Mouse (Mus musculus) erythroid progenitor cell, adult 5-6 weeks (primary cell): ENCODE measurements around the gene Unc5b. TPM values are rescaled to one million over a fixed set of nuclear protein-coding genes. Genes with fewer than 3 reads are reported as not detected.
A peak's percentile ranks its signal among the peaks of the same experiment; 100 is the strongest.
"Not testable (repeated sequence)": the region's sequence is repeated elsewhere in the genome, so short reads cannot be mapped to it uniquely, and the experiment has no call there.

Experiments
- ATAC-seq: replicated peaks from 2 replicates; pipeline ENCODE4 v1.8.0; 2016; ENCODE audit warnings: moderate number of reproducible peaks, mild to moderate bottlenecking, moderate TSS enrichment, inconsistent platforms; ENCODE audit not compliant: poor library complexity, low FRiP score, severe bottlenecking
- total RNA-seq, 2 experiments: library from RNA; stranded (forward) in 1 of 2; stranded (reverse) in 1 of 2; fragments of 150-400 nt in 1 of 2; fragments of 186-747, 209-891 nt in 1 of 2; gene quantifications; 2 replicates each; pipeline versions ENCODE4 v1.2.3 to v1.2.4; 2015 to 2017; ENCODE audit warnings: low replicate concordance in 2 of 2

Gene Unc5b
- not detected in 2 replicates for total RNA-seq (2015; ENCODE audit: low replicate concordance)
- not detected in 2 replicates for total RNA-seq (2017; ENCODE audit: low replicate concordance)

- no peak for ATAC-seq
Observed at GRCm38 (mm10) chr10:60831379-60831778, at the start of gene Unc5b. Unc5b (minus strand) TSS chr10:60831581.

DNA sequence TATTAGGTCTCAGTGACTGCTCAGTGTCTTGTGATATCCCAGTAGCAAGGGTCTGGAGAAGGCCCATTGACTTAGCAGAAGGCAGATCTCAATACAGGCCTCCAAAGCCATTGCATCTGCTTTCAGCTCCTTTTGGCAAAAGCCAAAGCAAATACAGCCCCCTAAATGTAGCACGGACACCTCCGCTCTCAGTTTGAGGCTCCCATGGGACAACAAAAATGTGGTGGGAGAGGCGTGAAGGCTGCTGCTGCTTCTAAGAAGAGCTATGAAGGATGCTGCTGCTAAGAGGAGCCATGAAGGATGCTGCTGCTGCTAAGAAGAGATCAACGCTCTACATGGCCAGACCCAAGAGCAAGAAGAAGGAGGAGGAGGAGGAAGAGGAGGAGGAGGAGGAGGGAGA lies 48.4 kb upstream of the Unc5b start:
- ATAC-seq: no peak

- ATAC-seq: 0 out of 2 replicates have a peak, but pooled peaks have one; percentile 25
Observed at GRCm38 (mm10) chr10:60877075-60877474, 45.7 kb upstream of the Unc5b start.

DNA sequence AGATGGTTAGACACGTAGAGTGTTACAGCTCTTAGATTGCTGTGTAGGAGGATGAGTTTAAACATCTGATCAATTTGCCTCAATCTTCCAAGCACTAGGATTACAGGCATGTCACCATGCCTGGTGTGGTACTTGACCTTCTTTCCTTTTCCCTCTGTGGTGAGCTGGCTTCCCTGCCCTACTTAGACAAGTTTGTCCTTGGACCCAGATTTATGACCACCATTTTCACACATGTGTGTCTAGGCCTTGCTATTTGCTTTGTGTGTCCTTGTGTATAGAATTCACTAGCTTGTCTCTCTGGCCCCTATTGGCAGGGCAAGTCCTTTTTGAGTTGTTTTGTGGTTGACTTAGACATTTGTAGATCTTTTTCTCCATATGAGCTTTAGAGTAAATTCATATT lies 43.6 kb upstream of the Unc5b start:
- no peak for ATAC-seq

- no peak for ATAC-seq
Observed at GRCm38 (mm10) chr10:60863318-60863717, 31.9 kb upstream of the Unc5b start.

DNA sequence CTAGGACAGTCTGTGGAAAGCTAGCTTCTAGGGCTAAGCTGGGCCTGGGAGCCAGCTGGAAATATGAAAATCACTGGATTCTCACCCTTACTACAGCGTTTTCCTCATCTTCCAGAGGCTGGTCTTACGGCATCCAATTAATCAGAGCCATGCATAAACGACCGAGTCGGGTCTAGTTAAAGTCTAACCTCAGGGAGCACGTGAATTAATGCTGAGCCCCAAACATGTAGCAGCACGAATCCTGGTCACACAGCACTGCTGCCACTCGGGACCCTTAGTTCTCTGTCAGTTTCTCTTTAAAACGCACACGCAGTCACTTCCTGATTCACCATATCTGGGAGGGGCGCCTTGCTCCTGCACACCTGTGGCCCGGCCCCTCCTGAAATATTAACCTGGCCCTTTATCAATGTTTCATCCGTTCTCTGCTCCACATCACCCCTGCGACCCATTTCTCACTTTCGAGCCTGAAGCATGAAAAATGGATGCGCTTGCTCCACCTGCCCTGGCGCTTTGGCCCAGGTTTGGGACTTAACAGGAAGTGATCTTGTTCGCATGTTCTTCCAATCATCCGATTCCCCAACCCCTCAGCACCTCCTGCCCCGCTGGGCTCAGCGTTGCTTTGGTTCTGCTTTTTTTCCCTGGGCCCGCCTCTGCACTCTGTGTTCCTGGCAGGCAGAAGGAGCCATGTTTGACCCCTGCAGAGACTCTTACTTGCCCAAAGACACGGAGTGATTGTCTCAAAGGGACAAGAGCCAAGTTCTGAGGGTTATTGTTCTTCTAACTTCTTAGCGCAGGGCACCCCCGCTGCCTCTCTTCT lies 31.3 kb upstream of the Unc5b start:
- ATAC-seq: no peak

DNA sequence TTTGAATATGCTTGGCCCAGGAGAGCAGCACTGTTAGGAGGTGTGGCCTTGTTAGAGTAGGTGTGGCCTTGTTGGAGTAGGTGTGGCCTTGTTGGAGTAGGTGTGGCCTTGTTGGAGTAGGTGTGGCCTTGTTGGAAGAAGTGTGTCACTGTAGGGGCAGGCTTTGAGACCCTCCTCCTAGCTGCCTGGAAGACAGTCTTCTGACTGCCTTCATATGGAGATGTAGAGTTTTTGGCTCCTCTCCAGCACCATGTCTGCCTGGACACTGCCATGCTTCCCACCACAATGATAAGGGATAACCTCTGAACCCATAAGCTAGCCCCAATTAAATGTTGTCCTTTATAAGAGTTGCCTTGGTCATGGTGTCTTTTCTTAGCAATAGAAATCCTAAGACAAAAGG lies 13.9 kb upstream of the Unc5b start:
- ATAC-seq: not testable (repeated sequence)

- no peak for ATAC-seq
Observed at GRCm38 (mm10) chr10:60838816-60839215, 7.4 kb upstream of the Unc5b start.

DNA sequence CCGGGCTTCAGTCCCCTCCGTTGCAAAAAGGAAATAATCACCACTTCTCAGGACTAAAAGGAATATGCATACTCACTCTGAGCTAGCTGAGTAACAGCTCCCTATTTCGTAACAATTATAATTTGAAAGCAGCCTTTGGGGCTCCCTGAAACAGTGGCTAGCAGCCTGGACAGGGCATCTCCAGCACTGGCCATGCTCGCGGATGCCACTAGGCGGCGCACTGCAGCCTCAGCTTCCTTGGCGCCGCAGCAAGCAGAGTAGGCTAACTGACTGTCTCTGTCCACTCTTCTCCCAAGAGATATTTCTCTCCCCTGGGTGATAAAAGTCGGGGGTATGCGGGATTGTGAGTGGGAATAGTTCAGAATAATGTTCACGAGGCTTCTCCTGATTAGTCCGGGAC lies 3.6 kb upstream of the Unc5b start:
- no peak for ATAC-seq

DNA sequence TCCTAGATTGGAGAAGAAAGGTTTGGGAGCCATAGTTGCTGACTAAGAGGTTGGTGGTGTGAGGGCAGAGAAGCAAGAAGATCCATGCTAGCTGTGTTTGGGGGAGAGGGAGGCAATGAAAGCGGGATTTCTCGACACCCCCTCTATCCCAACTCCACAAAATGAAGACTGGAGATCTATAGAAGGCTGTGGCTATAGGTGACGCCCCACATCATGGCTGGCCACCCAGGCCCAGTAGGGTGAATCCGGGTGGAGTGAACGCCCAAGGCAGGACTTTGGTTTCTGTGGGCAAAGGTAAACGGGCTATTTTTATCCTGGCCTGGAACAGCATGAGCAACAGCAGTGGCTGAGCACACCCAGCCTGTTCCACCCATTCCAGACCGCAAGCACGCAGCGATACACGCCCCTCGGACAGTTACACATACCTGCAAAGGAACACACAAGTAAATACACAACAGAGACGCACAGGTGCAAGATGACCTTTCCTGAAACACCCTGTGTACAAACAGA lies 1.3 kb upstream of the Unc5b start:
- ATAC-seq: no peak

GRCm38 (mm10) chr10:60830556-60831350 lies 628 bp downstream of the Unc5b start:
- no peak for ATAC-seq

- ATAC-seq: no peak
Observed at GRCm38 (mm10) chr10:60830000-60830399, 1.4 kb downstream of the Unc5b start.

GRCm38 (mm10) chr10:60829071-60829470 lies 2.3 kb downstream of the Unc5b start:
- no peak for ATAC-seq

GRCm38 (mm10) chr10:60827901-60828670 lies 3.3 kb downstream of the Unc5b start:
- ATAC-seq: no peak

GRCm38 (mm10) chr10:60827266-60827665 lies 4.1 kb downstream of the Unc5b start:
- no peak for ATAC-seq

DNA sequence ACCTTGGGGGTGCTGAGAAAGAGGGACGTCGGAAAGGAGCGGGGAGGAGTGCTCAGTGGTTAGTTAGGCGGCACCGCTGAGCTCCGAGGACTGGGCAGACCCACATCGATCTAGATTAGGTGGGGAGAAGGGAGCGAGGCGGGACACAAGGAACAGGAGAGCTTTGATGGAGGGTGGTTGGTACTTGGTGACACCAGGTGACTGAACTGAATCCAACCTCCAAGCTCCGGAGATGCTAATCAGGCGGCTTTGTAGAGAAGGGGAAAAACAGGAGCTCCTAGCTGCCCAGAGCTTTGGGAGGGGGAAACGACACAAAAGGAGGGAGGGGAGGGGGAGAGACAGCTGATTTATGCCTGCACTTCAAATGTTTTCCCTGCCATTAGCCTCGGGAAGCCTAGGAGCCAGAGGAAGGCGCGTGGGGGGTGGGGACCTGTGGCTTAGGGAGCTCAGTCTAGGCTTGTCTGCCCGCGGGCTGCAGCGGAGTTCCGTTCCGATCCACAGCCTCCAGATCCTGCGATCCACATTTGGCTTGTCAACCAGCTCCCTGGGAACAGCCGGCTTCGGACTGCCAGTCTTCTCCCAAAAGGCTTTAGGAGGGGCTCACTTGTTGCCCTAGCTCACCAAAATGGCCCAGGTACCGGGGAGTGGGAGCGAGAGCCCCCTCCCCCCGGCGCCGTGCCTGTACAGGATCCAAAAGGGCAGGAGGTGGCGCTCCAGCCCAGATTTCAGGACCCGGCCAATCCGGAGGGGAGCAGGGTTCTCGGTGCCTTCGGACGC lies 4.7 kb downstream of the Unc5b start:
- ATAC-seq: no peak

GRCm38 (mm10) chr10:60825955-60826354 lies 5.4 kb downstream of the Unc5b start:
- no peak for ATAC-seq

DNA sequence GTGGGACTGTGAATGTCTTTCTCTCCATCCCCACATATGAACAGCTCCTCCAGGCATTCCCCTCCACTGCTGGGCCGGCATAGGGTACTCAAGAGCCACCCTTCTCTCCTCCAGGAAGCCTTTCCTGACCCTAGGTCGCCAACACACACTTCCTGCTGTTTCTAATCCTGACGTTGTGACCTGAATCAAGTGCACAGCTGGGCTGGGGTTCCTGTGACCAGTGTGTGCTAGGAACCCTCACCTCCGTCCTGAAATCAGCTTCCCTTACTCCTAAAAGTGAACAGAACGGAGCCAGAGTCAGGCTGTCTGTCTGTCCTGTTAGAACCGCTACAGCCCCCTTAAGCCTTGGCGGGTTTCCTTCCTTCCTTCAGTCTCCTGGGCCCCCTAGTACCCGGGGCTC lies 7.6 kb downstream of the Unc5b start:
- ATAC-seq: no peak
